Mouse (Mus musculus) urinary bladder, postnatal 10 days (tissue): Measurements from ENCODE around the gene Gm7879.
"Not testable (repeated sequence)": the region's sequence is repeated elsewhere in the genome, so short reads cannot be mapped to it uniquely, and the experiment has no call there.

ENCODE experiments used
- DNase-seq: peaks from one replicate; pipeline ENCODE4 v3.0.0; 2022; ENCODE audit warnings: low spot score

Gm7879 gene

GRCm38 (mm10) chr5:43912844-43913243, at the start of gene Gm7879:
TSS of gene Gm7879 (plus strand) at chr5:43913144.
- DNase-seq, result not testable (repeated sequence)

- DNase-seq, result no peak
These were observed 49.3 kb upstream of the Gm7879 start for GRCm38 (mm10) chr5:43863642-43864041.

- DNase-seq, result no peak
These were observed 47.6 kb upstream of the Gm7879 start for GRCm38 (mm10) chr5:43865316-43865715.

- no peak for DNase-seq
These were observed 44.7 kb upstream of the Gm7879 start, which contains the start of gene Cd38 for GRCm38 (mm10) chr5:43868253-43868652. TSS of gene Cd38 (plus strand) at chr5:43868553.

- DNase-seq, result no peak
These were observed 44.0 kb upstream of the Gm7879 start for GRCm38 (mm10) chr5:43868711-43869600.

- DNase-seq, result no peak
These were observed 41.1 kb upstream of the Gm7879 start for GRCm38 (mm10) chr5:43871845-43872244.

- DNase-seq, result no peak
These were observed 40.3 kb upstream of the Gm7879 start for GRCm38 (mm10) chr5:43872652-43873051.

GRCm38 (mm10) chr5:43882034-43882433, 30.9 kb upstream of the Gm7879 start:
- no peak for DNase-seq

GRCm38 (mm10) chr5:43885060-43885820, 27.7 kb upstream of the Gm7879 start:
- no peak for DNase-seq

- no peak for DNase-seq
These were observed 20.6 kb upstream of the Gm7879 start for GRCm38 (mm10) chr5:43892386-43892785.

GRCm38 (mm10) chr5:43894113-43894512, 18.8 kb upstream of the Gm7879 start:
- DNase-seq, result no peak

- no peak for DNase-seq
These were observed 17.0 kb upstream of the Gm7879 start for GRCm38 (mm10) chr5:43895931-43896330.

GRCm38 (mm10) chr5:43904685-43905084, 8.3 kb upstream of the Gm7879 start:
- no peak for DNase-seq

GRCm38 (mm10) chr5:43909213-43909612, 3.7 kb upstream of the Gm7879 start:
- DNase-seq, result no peak

- DNase-seq, result no peak
These were observed 2.9 kb upstream of the Gm7879 start for GRCm38 (mm10) chr5:43910006-43910405.

- DNase-seq, result no peak
These were observed 2.4 kb downstream of the Gm7879 start for GRCm38 (mm10) chr5:43915261-43915886.

- DNase-seq, result no peak
These were observed 8.9 kb downstream of the Gm7879 start for GRCm38 (mm10) chr5:43921877-43922276.

- DNase-seq, result no peak
These were observed 11.0 kb downstream of the Gm7879 start for GRCm38 (mm10) chr5:43923933-43924332.

GRCm38 (mm10) chr5:43927729-43928128, 14.8 kb downstream of the Gm7879 start:
- DNase-seq, result no peak

GRCm38 (mm10) chr5:43933269-43933668, 20.3 kb downstream of the Gm7879 start:
- no peak for DNase-seq

GRCm38 (mm10) chr5:43947330-43947977, 34.5 kb downstream of the Gm7879 start:
- DNase-seq, result no peak
